Mouse (Mus musculus): ENCODE data around the gene Hmx2. TPM values are rescaled to one million over a fixed set of nuclear protein-coding genes. Genes with fewer than 3 reads are reported as not detected.

Hmx2 gene
- total RNA-seq, 2 experiments from 2014 or later = not detected

DNA sequence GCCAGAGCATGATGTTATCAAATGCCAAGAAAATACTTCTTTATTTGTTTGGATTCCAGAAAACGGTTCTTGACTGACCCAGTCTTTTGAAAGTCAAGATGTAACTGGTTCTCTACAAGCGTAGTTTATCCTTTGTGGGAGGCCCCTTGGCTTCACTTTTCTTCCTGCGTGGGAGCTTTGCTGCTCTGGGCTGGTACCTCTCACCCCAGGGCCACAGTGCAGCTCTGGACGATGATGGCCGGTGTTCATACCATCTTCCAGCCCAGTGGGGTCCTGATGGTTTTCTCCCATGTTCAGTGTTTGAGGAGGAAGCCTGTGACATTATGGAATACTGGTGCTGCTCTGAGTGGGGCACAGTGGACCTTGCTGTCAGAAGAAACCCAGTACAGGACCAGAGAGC is 1.1 kb upstream of the Hmx2 start:
- no peak for TF ChIP-seq CTCF (IDR thresholded peaks at IDR 0.05)
- intact Hi-C loops (cut with DNase I) = loop anchor here (10.0 kb wide), 1 partner anchor 1007 kb away; no protein-coding TSS in a partner anchor
- no peak for DNase-seq
- no peak overlapping the region for H3K4me3 ChIP-seq
- H3K27ac ChIP-seq = no peak overlapping the region

DNA sequence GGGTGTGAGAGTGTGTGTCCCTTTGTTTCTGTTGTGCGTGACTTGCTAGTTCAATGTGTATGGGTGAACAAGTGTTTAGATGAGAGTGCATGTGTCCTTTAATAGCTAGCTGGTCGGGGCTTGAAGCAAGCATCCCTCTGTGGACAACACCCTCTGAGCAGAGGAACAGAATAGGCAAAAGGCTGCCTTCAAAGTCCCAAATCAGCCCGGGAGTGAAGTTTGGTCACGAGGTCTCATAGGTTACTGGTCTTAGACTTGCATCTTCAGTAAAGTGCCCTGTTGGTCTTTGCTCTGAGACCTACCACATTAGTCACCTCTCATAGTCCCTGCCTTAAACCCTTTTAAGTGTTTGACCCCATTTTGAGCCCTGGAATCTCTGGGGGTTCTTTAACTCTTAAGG is 2.9 kb downstream of the Hmx2 start:
- no peak overlapping the region for H3K4me3 ChIP-seq
- H3K27ac ChIP-seq = no peak overlapping the region
- DNase-seq = no peak
- intact Hi-C loops (cut with DNase I) = loop anchor here (10.0 kb wide), 2 partner anchors 137 to 187 kb away; partner anchors contain the start of genes 2310057M21Rik, Acadsb and Ikzf5
- no peak for TF ChIP-seq CTCF (IDR thresholded peaks at IDR 0.05)

DNA sequence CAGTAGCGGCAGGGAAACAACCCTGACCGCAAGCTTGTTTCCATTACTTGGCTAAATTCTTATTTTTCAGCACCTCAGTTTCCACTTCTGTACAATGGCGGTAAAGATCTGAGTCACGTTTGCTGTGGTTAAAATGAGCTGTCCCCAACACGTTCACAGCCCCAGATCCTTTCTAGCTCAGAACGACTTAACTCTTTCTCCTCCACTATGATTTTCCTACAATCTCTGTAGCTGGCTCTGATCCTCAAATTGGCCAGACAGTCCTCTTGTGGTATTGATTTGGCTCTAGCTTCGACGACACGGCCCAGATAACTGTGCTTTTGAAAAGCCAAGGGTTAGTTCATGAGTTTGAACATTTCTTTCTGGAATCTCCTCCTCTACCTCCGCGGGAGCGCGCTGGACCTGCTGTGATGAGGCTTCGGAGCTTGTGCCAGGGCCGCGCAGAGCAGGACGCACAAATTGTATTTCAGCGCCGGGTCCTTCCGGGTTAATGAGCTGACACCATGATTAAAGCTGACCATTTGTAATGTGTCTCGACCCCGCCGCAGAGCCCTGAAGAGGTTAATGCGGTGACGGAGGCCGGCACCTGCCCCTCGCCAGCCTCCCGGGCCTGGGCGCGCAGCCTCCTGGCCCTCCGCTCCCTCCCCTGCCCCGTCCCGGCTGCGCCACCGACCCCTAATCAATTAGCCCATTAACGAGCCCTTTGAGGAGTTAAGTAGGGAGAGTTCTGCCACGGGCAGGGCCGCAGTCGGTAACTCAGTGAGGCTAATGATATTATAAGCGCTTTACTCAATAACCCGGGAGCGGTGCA is 3.6 kb downstream of the Hmx2 start:
- intact Hi-C loops (cut with DNase I) = loop anchor here (10.0 kb wide), 2 partner anchors 137 to 187 kb away; partner anchors contain the start of genes 2310057M21Rik, Acadsb and Ikzf5
- Histone ChIP-seq H3K4me3 (no peak overlapping the region), H3K27ac (no peak overlapping the region)
- DNase-seq = no peak
- TF ChIP-seq CTCF (IDR thresholded peaks at IDR 0.05) = no peak

DNA sequence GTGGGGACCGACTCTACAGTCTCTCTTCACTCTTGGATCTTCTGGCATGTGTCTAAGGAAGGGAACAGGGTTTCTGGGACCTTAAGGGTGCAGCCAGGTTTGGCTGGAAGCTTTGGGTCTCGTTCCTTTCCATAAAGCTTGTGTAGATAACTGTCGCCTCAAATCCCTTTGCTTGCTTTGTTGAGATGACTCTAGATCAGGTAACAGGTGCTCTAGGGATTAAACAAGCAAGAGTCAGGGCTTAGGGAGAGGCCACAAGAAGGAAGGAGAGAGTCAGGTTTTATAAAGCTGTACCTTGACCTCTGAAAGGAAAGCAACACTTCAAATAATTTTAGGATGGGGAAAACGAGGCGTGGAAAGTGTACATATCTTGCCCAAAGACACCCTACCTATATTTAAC is 4.2 kb downstream of the Hmx2 start:
- intact Hi-C loops (cut with DNase I) = loop anchor here (10.0 kb wide), 2 partner anchors 138 to 188 kb away; partner anchors contain the start of genes 2310057M21Rik, Acadsb and Ikzf5
- Histone ChIP-seq H3K4me3 (no peak overlapping the region), H3K27ac (no peak overlapping the region)
- TF ChIP-seq CTCF (IDR thresholded peaks at IDR 0.05) = no peak
- no peak for DNase-seq

DNA sequence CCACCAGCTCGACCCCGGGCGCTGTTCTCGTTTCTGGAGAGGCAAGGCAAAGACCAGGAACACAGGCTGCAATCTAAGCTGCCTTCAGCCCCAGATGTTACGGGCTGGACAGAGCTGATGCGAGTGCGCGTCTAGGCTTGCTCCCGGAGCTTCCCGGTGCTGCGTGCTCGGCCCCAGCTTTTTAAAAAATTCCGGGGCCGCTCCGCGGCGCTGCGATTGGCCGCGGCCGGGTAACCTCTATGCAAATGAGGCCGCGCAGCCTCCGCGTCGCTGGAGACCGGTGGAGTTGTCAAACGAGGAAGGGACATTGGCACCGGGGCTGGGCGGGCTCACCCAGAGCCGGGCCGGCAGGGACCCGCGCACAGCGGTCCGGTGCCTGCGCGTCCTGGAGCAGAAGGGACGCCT is 5.2 kb downstream of the Hmx2 start:
- Histone ChIP-seq H3K4me3 (peak overlapping the region; percentile 65), H3K27ac (no peak overlapping the region)
- TF ChIP-seq CTCF (IDR thresholded peaks at IDR 0.05) = no peak
- intact Hi-C loops (cut with DNase I) = loop anchor here (10.0 kb wide), 2 partner anchors 139 to 189 kb away; partner anchors contain the start of genes 2310057M21Rik, Acadsb and Ikzf5
- peak; percentile 34 for DNase-seq

DNA sequence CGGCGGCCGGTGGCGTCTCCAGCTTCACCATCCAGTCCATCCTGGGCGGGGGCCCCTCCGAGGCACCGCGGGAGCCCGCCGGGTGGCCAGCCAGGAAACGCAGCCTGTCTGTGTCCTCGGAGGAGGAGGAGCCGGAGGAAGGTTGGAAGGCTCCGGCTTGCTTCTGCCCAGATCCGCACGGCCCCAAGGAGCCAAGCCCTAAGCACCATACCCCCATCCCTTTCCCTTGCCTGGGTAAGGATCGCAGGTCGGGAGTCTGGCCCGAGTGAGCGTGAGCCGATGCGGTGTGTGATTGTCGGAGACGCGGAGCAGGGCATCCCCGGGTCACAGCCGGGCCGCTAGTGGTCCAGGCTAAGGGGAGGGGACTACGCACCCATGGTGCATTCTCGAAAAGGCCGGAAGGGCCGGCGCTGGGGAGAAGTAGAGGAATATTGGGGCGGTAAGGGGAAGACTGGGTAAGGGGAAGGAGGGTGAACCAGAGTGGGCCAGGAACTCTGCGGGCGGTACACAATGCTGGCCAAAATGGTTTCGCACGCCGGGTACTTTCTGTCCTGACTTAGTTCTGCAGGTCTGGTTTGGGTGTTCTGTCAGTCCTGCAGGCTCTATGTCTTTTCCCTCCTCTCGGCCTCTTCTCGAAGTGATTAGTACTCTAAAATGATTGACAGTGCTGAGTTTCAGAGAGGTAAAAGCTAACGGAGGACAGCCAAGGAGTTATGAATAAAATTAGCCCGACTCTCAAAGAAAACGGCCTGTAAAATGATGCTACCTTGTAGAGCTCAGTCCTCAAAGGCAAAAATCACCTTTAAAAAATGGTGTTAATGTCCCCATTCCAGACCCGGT is 6.0 kb downstream of the Hmx2 start:
- DNase-seq = no peak
- Histone ChIP-seq H3K27ac (no peak overlapping the region), H3K4me3 (peak overlapping the region; percentile 65)
- intact Hi-C loops (cut with DNase I) = loop anchor here (10.0 kb wide), 2 partner anchors 140 to 190 kb away; partner anchors contain the start of genes 2310057M21Rik, Acadsb and Ikzf5
- TF ChIP-seq CTCF (IDR thresholded peaks at IDR 0.05) = no peak

DNA sequence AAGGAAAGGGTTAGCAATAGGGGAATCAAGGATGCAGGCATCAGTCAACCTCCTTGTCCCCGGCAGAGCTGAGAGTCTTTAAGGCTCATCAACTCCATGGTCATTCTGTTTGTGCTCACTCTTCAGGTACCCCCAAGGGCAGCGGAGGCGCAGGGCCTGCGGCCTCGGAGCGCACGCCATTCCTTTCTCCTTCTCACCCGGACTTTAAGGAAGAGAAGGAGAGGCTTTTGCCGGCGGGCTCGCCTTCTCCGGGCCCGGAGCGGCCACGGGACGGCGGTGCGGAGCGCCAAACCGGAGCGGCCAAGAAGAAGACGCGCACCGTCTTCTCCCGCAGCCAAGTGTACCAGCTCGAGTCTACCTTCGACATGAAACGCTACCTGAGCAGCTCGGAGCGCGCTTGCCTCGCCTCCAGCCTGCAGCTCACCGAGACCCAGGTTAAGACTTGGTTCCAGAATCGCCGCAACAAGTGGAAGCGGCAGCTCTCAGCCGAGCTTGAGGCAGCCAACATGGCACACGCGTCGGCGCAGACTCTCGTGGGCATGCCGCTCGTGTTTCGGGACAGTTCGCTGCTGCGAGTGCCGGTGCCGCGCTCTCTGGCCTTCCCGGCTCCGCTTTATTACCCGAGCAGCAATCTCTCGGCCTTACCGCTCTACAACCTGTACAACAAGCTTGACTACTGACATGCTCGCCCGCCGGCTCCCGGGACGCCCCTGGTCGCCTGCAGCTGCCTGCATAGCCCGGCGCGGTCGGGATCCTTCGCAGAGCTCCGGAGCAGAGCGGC is 6.9 kb downstream of the Hmx2 start:
- H3K4me3 ChIP-seq = peak overlapping the region; percentile 67
- peak; percentile 41 for DNase-seq
- no peak for TF ChIP-seq CTCF (IDR thresholded peaks at IDR 0.05)
- H3K27ac ChIP-seq = no peak overlapping the region
- intact Hi-C loops (cut with DNase I) = loop anchor here (10.0 kb wide), 2 partner anchors 141 to 191 kb away; partner anchors contain the start of genes 2310057M21Rik, Acadsb and Ikzf5

DNA sequence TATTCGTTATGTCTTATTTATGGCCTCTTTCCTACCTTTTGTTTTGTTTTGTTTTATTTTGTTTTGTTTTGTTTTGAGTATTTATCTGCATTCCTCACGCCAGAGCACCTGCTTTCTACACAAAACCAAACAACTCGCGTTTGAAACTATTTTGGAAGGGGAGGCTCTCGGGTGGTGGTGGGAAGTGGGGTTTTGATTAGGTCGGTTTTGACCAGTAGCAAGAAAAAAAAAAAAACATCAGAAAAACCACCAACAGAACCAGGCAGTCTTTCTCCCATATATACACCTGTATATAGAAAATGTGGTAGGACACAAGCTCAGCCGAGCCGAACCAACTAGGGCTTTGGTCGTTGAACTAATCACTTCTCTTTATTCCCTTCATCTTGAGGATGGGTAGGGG is 7.5 kb downstream of the Hmx2 start:
- no peak for TF ChIP-seq CTCF (IDR thresholded peaks at IDR 0.05)
- Histone ChIP-seq H3K4me3 (peak overlapping the region; percentile 67), H3K27ac (no peak overlapping the region)
- intact Hi-C loops (cut with DNase I) = loop anchor here (10.0 kb wide), 2 partner anchors 141 to 191 kb away; partner anchors contain the start of genes 2310057M21Rik, Acadsb and Ikzf5
- DNase-seq = no peak

DNA sequence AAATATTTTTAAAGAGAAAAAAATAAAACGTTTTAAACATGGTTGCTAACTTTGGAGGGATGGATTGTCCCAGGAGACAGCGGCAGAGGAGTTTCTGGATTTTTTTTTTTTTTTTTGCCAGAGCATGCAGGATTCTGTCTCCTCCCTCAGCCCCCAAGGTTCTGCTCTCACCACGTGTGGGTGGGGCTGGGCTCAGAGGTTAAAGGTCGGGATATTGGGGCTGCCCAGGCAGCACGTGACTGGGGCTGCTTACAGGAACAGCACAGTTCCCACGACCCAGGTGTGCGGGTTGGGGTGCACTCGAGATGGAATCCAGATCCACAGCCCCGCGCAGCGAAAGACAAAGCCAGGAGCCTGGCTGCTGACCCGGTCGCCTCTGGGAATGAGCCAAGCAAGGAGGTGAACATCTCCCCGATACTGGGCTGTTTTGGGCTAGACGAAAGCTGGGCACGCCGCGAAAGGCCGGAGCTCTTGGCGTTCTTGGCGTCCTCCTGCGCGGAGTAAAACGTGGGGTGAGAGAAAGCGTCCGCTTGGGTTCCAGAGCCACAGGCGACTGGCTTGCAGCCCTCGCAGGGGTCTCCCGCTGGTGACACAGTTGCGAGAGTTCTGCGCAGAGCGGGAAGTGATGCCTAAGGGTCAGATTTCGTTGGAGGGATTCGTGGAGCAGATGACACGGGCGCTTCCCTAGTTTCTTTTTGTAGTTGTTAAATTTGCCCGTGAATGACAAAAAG is 8.1 kb downstream of the Hmx2 start:
- peak overlapping the region; percentile 40 for H3K4me3 ChIP-seq

DNA sequence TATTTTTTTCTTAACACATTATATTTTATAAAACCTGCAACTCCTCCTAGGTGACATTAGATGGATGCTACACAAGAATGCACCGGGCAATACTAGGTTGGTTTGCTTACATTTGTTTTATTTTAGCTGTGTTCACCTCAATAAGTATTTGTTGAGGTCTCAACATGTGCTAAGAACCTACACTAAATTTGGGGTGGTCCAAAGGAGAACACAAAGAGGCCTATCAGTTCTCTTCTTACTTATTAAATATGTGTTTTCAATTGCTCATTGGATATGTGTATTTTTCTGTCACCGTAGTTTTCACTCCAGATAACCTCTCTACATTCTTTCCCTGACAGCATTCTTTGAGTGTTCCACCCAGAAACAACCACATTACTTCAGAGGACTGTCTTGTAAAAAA is 9.2 kb downstream of the Hmx2 start:
- H3K27ac ChIP-seq = no peak overlapping the region
- no peak overlapping the region for H3K4me3 ChIP-seq
- no peak for DNase-seq
- no peak for TF ChIP-seq CTCF (IDR thresholded peaks at IDR 0.05)
- intact Hi-C loops (cut with DNase I) = loop anchor here (10.0 kb wide), 2 partner anchors 143 to 193 kb away; partner anchors contain the start of genes 2310057M21Rik, Acadsb and Ikzf5

More for the DNA sequence above, 8.1 kb downstream of the Hmx2 start:
- intact Hi-C loops (cut with DNase I) = loop anchor here (10.0 kb wide), 2 partner anchors 142 to 192 kb away; partner anchors contain the start of genes 2310057M21Rik, Acadsb and Ikzf5
- no peak overlapping the region for H3K27ac ChIP-seq
- no peak for TF ChIP-seq CTCF (IDR thresholded peaks at IDR 0.05)
- DNase-seq = peak; percentile 30

Data from gastrocnemius, adult 2 months (tissue).